Mouse (Mus musculus) liver, postnatal 0 days (tissue): Measurements from ENCODE around the gene Pnpla8. TPM values are rescaled to one million over a fixed set of nuclear protein-coding genes. Genes with fewer than 3 reads are reported as not detected.

Source experiments
- ATAC-seq: fragments of 200-750 bp; cut with Nextera tagmentation; 2 replicates; pipeline ENCODE4 v1.8.0; 2017; ENCODE audit warnings: mild to moderate bottlenecking, moderate library complexity
- DNase-seq: peaks from one replicate; pipeline ENCODE4 v3.0.0-alpha.2; 2016
- H3K27ac ChIP-seq: fragments of 300-500 bp; sonication (generic); 2 replicates; pipeline ENCODE4 v1.5.1; 2014; ENCODE audit warnings: antibody characterized with exemption, moderate library complexity, mild to moderate bottlenecking, low read depth
- H3K27me3 ChIP-seq: fragments of 300-500 bp; sonication (generic); 2 replicates; pipeline ENCODE4 v1.6.1; 2014; ENCODE audit warnings: low read length, control low read depth, mixed read lengths; ENCODE audit not compliant: insufficient read depth
- H3K36me3 ChIP-seq: fragments of 300-500 bp; sonication (generic); replicated peaks from 2 replicates; pipeline ENCODE4 v1.6.1; 2014; ENCODE audit warnings: mild to moderate bottlenecking, control low read depth, low read length, moderate library complexity, mixed read lengths; ENCODE audit not compliant: insufficient read depth
- H3K4me1 ChIP-seq: fragments of 300-500 bp; sonication (generic); 2 replicates; pipeline ENCODE4 v1.6.1; 2014; ENCODE audit warnings: antibody characterized with exemption, mild to moderate bottlenecking, control low read depth; ENCODE audit not compliant: insufficient read depth
- H3K4me2 ChIP-seq: fragments of 300-500 bp; sonication (generic); 2 replicates; pipeline ENCODE4 v1.6.1; 2014; ENCODE audit warnings: low read depth, mild to moderate bottlenecking, low read length, moderate library complexity, mixed read lengths
- H3K4me3 ChIP-seq: fragments of 300-500 bp; sonication (generic); 2 replicates; pipeline ENCODE4 v1.5.1; 2014; ENCODE audit warnings: low read depth, low read length
- H3K9ac ChIP-seq: fragments of 300-500 bp; sonication (generic); replicated peaks from 2 replicates; pipeline ENCODE4 v1.6.1; 2014; ENCODE audit warnings: mild to moderate bottlenecking, moderate library complexity
- H3K9me3 ChIP-seq: fragments of 300-500 bp; sonication (generic); 2 replicates; pipeline ENCODE4 v1.6.1; 2016; ENCODE audit warnings: mild to moderate bottlenecking, control low read depth, low read length, mixed read lengths
- CTCF ChIP-seq: sonication (generic); IDR thresholded peaks from 2 replicates; pipeline ENCODE4 v1.5.1; 2016; ENCODE audit warnings: antibody characterized with exemption, low read depth
- EP300 ChIP-seq: IDR thresholded peaks from 2 replicates; pipeline ENCODE4 v1.6.1; 2016; ENCODE audit warnings: antibody characterized with exemption, low read depth, mild to moderate bottlenecking
- WGBS: fragments of 180-500 bp; shearing (Covaris S2); extraction: QIAGEN DNeasy Blood & Tissue Kit; methylation state at CpG from one replicate; pipeline ENCODE4 v1.1.7; 2014; ENCODE audit not compliant: insufficient replicate concordance; 5-methylcytosine and 5-hydroxymethylcytosine counted together
- polyA plus RNA-seq: library from polyadenylated mRNA; unstranded; fragments of >200 nt; fragmentation: Nextera tagmentation; extraction: Ambion mirVana; gene quantifications from 2 replicates; pipeline ENCODE4 v1.2.1, GENCODE M21; 2015

Pnpla8 gene
- polyA plus RNA-seq, 1 experiment from 2014 or later, result 49.6 TPM

GRCm38 (mm10) chr12:44315212-44315611, 94.0 kb downstream of the Pnpla8 start:
- Histone ChIP-seq H3K4me1 (no peaks in the 10 kb centered on the region), H3K9me3 (no peaks in the 10 kb centered on the region), H3K4me2 (no peak overlapping the region), H3K27ac (no peak overlapping the region), H3K36me3 (peaks cover 14% of the 10 kb centered on the region), H3K4me3 (no peak overlapping the region), H3K9ac (no peak overlapping the region), H3K27me3 (no peaks in the 10 kb centered on the region)
- ATAC-seq (no peak), DNase-seq (no peak)
- TF ChIP-seq CTCF, result no peak
- no peak for TF ChIP-seq EP300
- WGBS, result 76% methylated on average over 2 of the region's 2 CpGs

DNA sequence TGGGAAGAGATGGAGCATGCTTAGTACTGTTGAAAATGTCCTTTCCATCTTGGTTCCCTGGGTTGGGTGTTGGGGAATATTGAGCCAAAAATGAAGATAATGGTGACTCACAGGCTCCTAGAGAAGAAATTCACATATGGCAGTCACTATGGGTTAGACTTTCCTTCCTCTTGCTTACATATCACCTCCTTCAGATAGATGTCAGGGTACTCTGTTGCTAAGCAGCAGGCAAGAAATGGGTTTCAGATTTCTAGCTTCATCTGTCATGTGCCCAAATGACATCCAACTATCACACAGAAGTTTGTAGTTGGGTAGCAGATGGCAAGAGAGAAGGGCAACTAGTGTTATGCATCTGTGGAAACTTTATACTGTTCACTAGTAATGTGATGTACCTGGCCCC, 103.9 kb downstream of the Pnpla8 start:
- H3K4me3 ChIP-seq, result no peak overlapping the region
- no peak overlapping the region for H3K9ac ChIP-seq
- H3K9me3 ChIP-seq, result no peaks in the 10 kb centered on the region
- DNase-seq (no peak), ATAC-seq (no peak)
- H3K4me1 ChIP-seq, result peaks cover 8% of the 10 kb centered on the region; the same call in 1 of the 2 replicates
- no peak overlapping the region for H3K27ac ChIP-seq
- H3K4me2 ChIP-seq, result no peak overlapping the region
- TF ChIP-seq EP300, result no peak
- TF ChIP-seq CTCF, result no peak
- H3K27me3 ChIP-seq, result peaks cover 28% of the 10 kb centered on the region
- H3K36me3 ChIP-seq, result no peaks in the 10 kb centered on the region

DNA sequence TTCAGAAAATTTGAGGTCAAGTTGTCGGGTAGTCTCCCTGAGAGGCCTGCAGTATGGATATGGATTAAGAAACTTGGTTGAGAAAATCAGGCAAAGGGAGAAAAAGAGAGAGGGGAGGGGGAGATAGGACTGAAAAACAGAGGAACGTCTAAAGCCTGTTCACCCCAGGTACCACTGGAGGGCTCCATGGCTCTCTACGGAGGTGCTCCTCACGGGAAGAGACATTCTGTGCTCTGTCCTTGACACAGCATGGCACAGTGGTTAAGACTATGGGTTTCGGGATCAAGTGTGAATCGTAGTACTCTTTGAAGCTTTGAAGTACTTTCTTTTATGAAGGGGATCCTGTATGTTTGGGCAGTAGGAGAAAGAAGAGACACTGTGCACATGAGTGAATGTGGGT, 106.3 kb downstream of the Pnpla8 start:
- no peak for ATAC-seq
- 36% methylated on average over 6 of the region's 6 CpGs for WGBS
- H3K27ac ChIP-seq, result no peak overlapping the region
- H3K4me2 ChIP-seq, result no peak overlapping the region
- TF ChIP-seq CTCF (0 out of 2 replicates have a peak, but pooled peaks have one; percentile 11), EP300 (no peak)
- no peaks in the 10 kb centered on the region for H3K9me3 ChIP-seq
- H3K27me3 ChIP-seq, result peaks cover 32% of the 10 kb centered on the region
- H3K36me3 ChIP-seq, result no peaks in the 10 kb centered on the region
- H3K9ac ChIP-seq, result no peak overlapping the region
- no peak overlapping the region for H3K4me3 ChIP-seq
- DNase-seq, result no peak
- H3K4me1 ChIP-seq, result peaks cover 9% of the 10 kb centered on the region; the same call in 1 of the 2 replicates

GRCm38 (mm10) chr12:44328381-44329315, 107.5 kb downstream of the Pnpla8 start, which contains the start of gene Nrcam:
Nrcam (plus strand) TSS chr12:44328885.
- H3K27me3 ChIP-seq, result peaks cover 32% of the 10 kb centered on the region
- DNase-seq (peak; percentile 29), ATAC-seq (peak; percentile 38)
- no peak within 1 kb of the TSS; the same call in 1 of the 2 replicates for H3K9ac ChIP-seq
- WGBS, result 4% methylated on average over 72 of the region's 74 CpGs
- no peaks in the 10 kb centered on the region for H3K9me3 ChIP-seq
- H3K4me2 ChIP-seq, result peak within 1 kb of the TSS; percentile 90
- H3K4me3 ChIP-seq, result peak within 1 kb of the TSS; percentile 49
- TF ChIP-seq EP300, result no peak
- no peak for TF ChIP-seq CTCF
- no peaks in the 10 kb centered on the region for H3K36me3 ChIP-seq
- H3K4me1 ChIP-seq, result peaks cover 9% of the 10 kb centered on the region; the same call in 1 of the 2 replicates
- H3K27ac ChIP-seq, result no peak within 1 kb of the TSS

GRCm38 (mm10) chr12:44329316-44330215, 108.4 kb downstream of the Pnpla8 start:
- Histone ChIP-seq H3K27me3 (peaks cover 32% of the 10 kb centered on the region), H3K9ac (no peak overlapping the region; the same call in 1 of the 2 replicates), H3K4me2 (peak overlapping the region; percentile 90), H3K4me1 (peaks cover 9% of the 10 kb centered on the region; the same call in 1 of the 2 replicates), H3K9me3 (no peaks in the 10 kb centered on the region), H3K4me3 (peak overlapping the region; percentile 49), H3K27ac (no peak overlapping the region), H3K36me3 (no peaks in the 10 kb centered on the region)
- WGBS, result 1% methylated on average over 61 of the region's 61 CpGs
- DNase-seq, result peak; percentile 26
- no peak for TF ChIP-seq EP300
- TF ChIP-seq CTCF, result no peak
- peak; percentile 25; the same call in 1 of the 2 replicates for ATAC-seq
